Mouse (Mus musculus) mouse embryonic stem cell (cell line): ENCODE measurements at regions not wholly inside any gene's neighbourhood (a gene's known extent, or its start where the extent isn't known, plus 50 kb on each side); places are given as distances from the start of the nearest gene placed in this dataset.

Experiments
- in situ Hi-C, 2 experiments: fragments of 300-500 bp; cut with MboI; formaldehyde crosslinking; loops; 1 replicate in 1 of 2; 3 replicates in 1 of 2; pipeline ENCODE4 v1.14.3; 2019 to 2020; ENCODE audit warnings: low sequenced_read_pairs in 2 of 2, low pct_unique_long_range_greater_than_20kb in 1 of 2, mixed read lengths in 1 of 2; ENCODE audit not compliant: unreplicated experiment in 1 of 2

DNA sequence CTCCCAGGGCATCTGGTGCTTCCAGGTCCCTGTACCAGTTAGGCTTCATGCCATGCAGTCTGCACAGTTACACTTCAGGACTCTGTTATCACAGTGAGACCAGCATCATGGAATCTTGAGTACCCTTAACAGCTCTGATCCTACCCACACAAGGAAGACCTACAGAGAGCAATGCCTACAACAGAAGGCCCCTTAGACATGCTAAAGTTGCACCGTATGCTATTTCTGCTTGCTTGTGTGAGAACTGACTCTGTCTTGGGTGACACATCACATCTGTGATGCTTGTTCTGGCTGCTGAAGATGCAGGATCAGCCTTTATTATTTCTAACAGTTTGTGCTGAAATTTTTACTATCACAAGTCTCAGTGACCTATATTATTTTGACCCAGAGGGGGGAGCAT lies 135.0 kb upstream of the Sh3bp4 start:
- in situ Hi-C loops, result no loop called here

DNA sequence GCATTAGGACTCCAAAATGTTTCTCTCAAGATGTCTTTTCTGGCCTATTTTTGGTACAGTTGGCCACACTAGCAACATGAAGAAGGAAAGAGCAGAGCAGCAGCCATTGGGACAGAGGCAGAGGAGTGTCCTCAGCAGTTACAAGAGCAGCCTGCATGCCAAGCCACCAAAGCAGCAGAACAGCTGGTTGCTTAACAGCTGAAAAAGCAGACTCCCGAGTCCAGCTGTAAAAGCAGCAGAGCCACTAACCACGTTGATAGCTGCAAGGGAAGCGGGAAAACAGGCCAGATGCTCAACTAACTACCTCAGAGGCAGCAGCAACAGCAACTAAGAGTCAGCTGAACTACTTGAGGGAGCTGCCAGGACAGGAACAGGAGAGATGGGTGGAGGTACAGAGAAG lies 134.4 kb upstream of the Sh3bp4 start:
- in situ Hi-C loops, result no loop called here

DNA sequence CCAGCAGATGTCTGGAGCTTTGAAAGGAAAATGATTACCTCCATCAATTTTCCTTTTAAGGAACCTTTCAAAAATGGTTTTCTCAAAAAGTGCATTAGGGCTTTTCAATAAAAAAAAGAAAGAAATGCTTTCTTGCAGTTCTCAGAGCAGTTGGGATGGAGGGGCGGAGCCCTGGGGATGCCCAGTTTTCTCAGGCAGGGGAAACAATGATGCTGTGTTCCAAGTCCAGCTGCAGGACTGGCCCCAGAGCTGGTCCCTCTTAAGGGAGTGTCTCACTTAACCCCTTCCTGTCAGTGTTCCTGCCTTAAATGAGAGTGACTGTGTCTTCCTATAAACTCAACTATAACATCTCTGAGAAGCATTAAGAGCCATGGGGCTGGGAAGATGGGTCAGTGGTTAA lies 132.9 kb upstream of the Sh3bp4 start:
- in situ Hi-C loops, result no loop called here

DNA sequence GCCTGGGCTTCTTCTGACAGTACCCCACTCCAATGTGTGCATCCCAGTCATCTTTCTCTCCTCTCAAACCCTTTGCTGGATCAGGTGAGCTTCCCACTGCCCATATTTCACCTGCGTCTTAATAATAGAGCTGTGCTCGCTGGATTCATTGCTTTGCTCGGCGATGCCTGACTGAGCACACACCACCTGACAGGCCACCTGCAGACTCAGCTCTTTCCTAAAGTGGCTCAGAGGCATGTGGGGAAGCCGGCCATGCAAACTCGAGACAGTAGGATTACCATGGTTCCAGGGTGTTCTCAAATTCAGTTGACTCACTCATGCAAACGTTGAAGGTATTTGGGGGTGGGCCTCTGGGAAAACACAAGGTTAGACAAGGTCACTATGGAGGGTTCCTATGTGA lies 131.8 kb upstream of the Sh3bp4 start:
- in situ Hi-C loops, result no loop called here

DNA sequence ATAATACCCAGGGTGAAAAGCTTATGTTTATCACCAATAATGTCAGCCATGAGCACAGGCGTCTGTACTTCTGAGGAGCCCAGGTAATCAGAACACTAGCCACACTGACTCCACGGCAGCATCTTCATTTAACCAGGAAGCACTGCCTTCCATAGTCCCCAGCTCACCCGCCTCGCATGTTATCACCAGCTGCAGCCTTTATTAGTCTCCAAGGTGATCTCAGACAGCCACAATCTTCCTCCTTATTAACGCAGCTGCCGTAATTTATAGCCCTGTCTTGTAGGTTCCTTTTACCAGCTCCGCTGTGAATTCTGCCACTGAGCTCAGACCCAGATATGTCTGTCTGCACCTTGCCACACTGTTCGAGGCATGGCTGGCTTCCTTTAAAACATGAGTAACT lies 127.2 kb upstream of the Sh3bp4 start:
- in situ Hi-C loops, result no loop called here

DNA sequence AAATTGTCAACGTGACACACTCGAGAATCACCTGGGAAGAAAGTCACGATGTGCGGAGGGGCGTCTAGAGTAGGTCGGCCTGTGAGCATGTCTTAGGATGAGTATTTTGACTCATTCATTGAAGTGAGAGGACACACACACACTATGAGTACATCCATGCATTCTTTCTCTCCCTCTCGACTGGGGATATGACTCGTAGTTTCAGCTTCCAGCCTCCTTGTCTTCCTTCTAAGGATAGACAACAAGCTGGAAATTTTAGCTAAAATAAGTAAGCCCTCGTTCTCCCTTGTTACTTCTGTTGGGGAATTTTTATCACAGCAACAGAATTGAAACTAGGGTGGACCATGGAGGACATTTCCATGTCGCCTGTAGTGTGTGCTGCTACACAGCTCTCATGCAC lies 124.3 kb upstream of the Sh3bp4 start:
- in situ Hi-C loops, result no loop called here

DNA sequence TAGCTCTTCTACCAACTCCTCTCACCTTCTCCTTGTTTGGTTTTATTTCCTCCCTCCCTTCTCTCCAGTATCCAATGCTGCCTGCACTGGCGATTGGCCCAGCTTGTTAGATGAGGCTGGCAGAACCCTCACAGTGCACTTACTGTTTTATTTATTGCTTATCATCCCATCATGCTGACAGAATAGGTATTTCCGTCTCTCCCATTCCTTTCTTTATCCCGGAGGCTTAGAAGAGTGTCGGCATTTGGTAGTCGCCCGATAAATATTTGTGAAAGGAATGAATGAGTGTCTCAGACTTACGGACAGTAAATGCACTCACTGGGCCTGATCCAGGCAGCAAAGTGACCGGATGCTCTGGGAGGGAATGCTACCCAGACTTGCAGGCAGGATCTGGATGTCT lies 123.8 kb upstream of the Sh3bp4 start:
- in situ Hi-C loops, result no loop called here

DNA sequence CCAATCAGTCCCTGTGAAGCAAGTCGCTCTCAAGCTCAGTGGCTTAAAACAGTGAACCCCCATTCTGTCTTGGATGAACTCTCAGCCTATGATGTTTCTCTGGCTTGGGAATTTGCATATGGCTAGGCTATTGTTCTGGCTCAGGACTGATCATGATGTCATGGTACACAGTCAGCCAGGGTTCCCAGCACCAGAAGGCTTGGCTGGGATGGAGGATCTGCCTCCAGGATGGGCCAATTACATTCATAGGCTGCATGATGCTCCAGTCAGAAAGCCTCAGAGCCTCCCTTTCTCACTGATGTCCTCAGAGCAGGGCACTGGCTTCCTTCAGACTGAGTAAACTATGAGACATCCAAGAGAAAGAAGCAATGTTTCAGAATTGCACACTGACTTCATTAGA lies 120.3 kb upstream of the Sh3bp4 start:
- in situ Hi-C loops, result no loop called here

DNA sequence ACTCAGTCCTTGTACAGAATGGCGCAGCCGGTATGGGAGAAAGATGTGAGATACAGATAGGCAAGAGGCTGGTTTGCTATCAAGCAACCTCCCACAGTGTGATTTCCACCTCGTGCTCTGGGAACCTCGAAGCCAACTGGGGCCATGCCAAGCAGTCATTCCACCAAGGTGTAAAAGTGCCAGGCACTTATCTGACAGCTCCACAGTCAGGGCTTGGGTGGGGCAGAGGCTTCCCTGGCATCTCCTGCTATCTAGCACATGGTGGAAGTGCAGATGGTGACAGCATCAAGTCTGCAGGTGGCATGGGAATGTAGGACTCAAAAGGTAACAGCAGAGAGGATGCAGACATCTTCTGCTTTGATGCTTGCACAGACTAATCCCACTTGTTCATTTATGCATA lies 116.7 kb upstream of the Sh3bp4 start:
- in situ Hi-C loops, result no loop called here

DNA sequence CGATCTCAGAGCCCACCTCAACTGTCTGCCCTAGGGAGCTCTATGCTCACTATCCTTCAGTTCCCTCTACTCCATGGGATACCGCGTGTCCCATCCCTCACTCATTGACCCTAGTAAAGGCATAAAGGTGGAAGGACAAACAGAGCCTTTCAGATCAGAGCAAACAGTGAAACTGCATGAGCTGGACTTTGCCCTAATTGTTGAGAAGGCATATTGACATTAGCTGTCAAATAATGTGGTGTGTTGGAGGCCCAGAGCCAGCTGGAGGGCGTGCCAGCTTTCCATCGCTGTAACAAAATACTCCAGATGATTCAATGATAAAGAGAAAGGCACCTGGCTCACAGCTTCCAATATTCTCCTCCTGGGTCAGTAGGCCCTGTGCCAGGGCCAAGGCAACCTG lies 115.4 kb upstream of the Sh3bp4 start:
- in situ Hi-C loops, result no loop called here

DNA sequence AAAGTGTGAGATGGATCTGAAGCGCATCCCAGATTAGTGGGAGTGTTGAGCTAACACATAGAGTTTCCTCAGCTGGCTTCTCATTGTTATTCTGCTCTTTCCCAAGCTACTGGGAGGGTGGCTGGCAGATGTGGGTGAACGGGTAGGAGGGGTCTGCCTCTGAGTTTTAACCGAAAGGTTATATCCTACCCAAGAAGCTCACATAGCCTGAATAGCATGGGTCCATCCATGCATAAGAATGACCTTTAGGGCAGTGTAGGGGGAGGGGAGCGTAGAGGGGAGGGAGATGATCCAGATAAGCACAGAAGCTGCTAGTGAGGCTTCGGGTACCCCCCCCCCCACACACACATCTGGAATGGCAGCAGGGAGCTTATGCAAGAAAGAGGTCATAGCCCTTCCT lies 113.2 kb upstream of the Sh3bp4 start:
- in situ Hi-C loops, result no loop called here

DNA sequence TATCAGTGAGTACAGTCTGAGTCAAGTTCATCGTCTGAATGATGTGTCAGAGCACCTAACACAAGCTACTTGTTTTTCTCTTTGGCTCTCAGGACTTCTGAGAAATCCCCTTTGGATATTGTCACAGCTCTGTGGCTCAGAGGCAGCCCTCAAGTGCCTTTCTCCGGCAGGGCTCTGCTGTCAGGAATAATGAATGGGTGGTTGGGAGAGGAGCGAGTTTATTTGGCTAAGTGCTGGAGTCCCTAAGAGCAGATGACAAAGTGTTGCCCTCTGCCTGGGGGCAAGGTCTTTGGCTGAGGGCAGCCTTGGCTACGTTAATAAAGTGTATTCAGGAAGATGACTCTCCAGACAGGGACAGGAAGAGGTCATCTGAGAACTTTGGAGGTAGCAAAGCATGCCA lies 110.5 kb upstream of the Sh3bp4 start:
- in situ Hi-C loops, result no loop called here

DNA sequence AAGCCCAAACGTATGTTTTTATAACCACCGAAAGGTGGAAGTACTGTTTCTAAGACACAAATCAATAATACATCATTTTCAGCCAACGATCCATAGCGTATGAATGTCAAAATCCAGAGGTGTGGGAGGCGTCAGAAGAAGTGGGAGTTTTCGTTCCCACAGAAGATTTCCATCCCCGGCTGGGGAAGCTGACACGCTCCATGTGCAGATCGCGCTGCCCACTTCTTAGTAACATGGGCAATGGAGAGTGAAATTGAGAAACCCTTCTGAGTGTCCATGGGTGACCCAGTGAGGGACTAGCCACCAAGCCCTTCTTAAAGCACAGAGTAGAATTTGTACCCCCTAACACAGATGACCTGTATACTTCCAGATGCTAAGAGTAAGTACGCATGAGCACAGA lies 110.1 kb upstream of the Sh3bp4 start:
- in situ Hi-C loops, result no loop called here

DNA sequence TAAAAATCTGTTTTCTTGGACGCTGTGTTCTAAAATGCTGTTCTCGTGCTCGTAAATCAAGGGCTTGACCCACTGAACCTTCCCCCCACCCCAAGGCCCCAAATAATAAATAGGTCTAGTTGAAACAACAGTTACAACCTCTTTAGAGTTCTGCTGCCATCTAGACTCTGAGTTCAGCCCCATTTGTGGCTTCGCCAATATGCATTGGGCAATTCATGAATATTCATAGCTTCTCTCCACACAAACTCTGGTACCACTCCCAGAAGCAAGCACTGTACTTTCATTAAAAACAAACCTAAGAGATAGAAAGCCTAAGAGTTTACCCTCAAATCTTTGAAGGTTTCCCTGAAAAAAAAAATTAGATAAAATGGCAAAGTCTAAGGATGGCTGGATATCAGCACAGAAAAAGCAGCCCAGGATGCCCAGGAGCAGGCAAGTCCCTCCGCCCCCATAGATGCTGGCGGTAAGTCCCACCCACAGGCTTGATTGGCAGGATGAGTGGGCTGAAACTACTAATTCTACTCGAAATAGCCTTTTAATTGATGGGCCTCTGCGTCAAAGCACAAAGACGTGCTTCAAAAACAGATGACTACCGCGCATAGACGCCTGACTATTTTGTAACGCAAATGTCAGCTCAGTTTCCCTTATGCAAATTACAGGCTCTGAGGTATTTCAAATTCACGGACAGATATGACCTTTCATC lies 106.0 kb upstream of the Sh3bp4 start:
- in situ Hi-C loops, result no loop called here

DNA sequence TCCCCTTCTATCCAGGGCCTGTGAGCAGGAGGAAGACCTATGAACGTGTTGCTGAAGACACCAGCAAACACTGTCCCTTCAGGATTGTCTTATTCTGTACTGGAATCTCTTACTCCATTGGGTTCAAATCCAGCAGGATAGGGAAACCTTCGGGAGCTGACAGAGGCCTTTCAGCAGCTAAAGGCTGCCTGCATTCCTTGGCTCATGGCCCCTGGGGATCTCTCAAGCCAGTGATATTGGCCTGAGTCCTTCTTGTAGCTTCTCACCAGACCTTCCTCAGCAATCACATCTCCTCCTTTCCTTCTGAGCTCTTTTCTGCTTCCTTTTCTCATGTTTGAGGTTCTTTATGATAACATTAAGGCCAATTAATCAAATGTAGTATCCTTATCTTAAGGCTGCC lies 103.8 kb upstream of the Sh3bp4 start:
- in situ Hi-C loops, result no loop called here

DNA sequence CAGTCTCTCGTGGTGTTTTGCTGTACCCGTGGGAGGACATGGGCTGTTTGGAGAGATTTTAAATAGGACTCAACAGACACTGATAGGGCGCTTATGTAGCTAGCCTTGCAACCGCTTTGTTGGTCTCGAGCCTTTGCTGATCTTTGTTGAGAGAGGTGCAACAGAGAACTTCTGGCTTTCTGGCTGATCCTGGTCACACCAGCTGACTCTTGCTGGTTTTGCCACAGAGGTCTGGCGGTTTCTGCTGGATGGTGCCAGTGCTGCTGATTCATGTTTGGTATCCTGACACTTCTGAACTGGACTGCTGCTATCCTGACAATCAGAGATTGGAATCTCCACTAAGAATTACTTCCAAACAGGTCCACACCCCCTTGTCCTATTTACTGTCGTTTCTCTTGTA lies 102.1 kb upstream of the Sh3bp4 start:
- in situ Hi-C loops, result no loop called here

DNA sequence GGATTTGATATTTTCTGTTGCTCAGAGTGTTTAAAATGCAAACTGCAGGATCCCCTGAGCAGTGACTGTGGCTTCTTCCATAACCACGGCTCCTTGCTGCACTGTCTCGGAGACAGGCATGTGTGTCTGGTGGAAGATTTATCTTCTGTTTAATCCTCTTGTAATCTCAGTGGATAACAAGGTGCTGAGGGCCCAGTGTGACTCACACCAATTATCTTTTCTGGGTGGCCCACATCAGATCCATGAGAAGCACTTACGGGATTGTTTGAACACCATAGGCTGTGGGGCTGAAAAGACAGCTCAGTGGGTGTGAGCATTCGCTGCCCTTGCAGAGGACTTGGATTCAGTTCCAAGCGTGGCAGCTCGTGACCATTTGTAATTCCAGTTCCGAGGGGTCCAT lies 101.2 kb upstream of the Sh3bp4 start:
- in situ Hi-C loops, result no loop called here

DNA sequence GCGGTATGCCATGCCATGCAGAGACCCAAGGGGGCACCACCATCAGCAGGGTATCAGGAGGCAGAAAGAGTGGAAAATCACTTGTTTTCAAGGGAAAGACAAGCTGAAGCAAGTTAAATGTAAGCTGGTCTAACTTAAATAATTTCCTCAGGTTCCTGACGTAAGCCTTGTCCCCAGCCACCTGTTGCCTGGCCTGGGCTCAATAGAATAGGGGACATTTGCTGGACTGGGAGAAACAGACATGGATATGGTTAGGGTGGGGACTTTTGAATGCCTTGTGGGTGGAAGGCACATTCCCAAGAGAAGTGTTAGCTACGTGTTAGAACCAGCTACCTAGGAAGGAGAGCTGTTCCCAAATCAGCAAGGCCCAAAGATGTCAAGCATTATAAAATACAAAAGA lies 100.6 kb upstream of the Sh3bp4 start:
- in situ Hi-C loops, result no loop called here

DNA sequence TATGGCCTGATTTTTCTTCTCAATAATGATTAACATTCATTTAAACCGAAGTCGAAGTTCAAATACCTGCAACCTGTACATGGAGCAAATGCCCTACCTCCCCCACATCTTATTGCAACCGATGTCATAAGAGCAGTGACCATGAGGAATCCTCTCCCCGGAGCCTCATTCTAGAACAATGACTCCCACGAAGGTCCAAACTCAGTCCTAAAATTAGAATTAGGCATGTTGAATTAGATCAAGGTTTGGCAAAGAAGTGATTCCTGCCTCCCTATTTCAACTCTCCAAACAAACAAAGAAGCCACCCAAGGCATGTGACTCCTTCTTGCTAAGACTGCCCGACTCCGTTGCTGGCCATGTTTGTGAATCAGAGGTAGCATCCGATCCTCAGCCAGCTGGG lies 94.1 kb upstream of the Sh3bp4 start:
- in situ Hi-C loops, result no loop called here

DNA sequence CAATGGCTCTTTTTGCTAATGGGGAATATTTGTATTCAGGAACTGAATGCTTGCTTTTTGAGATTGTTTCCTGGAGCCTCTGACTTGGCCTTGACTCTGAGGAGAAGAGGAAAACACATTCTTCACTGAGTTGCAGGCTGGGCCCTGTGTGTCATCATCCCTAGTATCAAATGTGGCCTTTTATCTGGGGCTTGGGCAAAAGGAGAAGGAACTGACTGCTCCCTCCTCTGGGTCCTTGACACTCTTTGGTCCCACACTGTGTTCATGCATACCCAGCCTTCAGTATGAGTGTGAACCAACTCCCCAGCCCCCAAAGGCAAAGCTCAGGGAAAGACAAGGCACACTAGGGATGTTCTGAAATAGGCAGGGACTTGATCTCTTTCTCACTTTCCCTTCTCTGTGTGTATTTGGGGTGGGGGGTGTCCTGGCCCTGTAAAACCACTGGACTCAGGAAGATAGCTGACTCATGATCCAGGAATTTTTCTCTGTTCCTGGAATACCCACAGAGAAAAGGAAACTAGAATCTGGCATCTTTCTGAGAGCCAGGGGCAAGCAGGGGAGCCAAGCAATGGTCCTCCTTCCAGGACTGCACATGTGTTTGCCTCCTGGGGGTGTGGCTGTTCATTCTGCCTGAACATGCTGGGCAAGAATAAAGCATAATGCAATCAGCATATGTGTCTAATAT lies 82.1 kb upstream of the Sh3bp4 start:
- in situ Hi-C loops, result no loop called here
